Mouse (Mus musculus) heart, adult 18-20 months (tissue): ENCODE results near the gene Crygn. TPM values are rescaled to one million over a fixed set of nuclear protein-coding genes. Genes with fewer than 3 reads are reported as not detected.

ENCODE experiments used
- DNase-seq, 2 experiments: peaks; one replicate each; pipeline ENCODE4 v3.0.0; 2021 to 2022; ENCODE audit warnings: mixed read lengths in 1 of 2
- total RNA-seq, 2 experiments: library from RNA; stranded (reverse); gene quantifications; 2 replicates each; pipeline ENCODE4 v1.2.3; 2021

The Crygn gene
- total RNA-seq, 2 experiments from 2014 or later, result not detected

DNA sequence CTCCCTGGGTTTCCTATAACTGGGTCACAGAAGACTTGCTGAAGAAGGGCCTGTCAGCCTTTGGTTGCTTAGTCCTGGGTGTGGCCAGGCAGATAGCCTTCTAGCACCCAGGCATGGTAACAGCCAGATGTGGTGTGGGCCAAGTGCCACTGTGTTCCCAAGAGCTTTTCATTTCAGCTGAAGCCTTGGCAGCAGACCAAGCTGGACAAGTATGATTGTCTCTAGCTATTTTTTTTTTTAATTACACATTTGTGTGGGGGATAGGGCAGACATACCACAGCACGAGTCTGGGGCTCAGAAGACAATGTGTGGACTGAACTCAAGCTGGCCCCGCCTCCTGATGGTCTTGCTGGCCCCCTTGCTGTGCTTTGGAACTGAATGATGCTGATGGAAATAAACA is 47.8 kb downstream of the Crygn start:
- DNase-seq, result peak; percentile 66

DNA sequence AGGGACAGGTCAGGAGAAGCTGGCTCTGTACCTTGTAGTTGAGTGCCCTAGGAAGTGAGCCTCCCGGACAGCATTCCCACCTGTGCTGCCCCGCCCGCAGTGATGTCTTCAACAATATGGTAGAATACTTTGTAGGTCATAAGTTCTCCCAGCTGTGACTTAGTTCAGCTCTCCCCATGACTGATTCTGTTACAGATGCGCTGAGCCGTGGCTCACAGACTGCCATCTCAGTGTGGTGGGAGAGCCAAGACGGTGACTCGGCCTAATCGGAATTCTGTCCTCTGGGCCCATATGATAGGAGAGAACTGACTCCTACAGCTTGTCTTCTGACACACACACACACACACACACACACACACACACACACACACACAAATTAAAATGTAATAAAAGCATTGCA is 53.2 kb downstream of the Crygn start:
- no peak for DNase-seq

DNA sequence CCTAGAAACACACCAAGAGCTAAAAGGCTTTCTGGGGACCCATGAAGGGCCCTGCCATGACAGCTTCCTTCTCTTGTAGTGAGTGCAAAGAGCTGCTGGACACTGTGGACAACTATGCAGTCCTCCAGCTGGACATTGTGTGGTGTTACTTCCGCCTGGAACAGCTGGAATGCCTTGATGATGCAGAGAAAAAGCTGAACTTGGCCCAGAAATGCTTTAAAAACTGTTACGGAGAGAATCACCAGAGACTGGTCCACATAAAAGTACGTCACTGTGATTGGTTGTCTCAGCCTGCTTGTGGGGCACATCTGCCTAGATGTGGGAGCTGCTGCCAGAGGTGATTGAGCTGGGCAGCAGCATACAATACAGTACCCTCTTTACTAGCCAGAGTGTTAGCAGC is 56.5 kb downstream of the Crygn start:
- DNase-seq, result peak in 1 of 2 experiments; percentile 36

Other genes with a start within 250 kb of the Crygn start
- not detected for gene Gbx1, start 230.8 kb downstream of the Crygn start, total RNA-seq
- gene Asb10, start 217.0 kb downstream of the Crygn start, total RNA-seq, result 10 to 100 TPM; 83.7 to 90.6 TPM
- gene 4931409K22Rik, start 201.2 kb downstream of the Crygn start, total RNA-seq, result not detected
- gene Abcf2, start 180.5 kb downstream of the Crygn start, total RNA-seq, result 10 to 100 TPM; 53.5 to 54.9 TPM
- 1 to 10 TPM; 5.8 to 6.9 TPM for gene Chpf2, start 171.3 kb downstream of the Crygn start, total RNA-seq
- gene Smarcd3, start 133.6 kb downstream of the Crygn start, total RNA-seq, result 10 to 100 TPM; 56.5 to 59.8 TPM
- gene Nub1, start 72.5 kb downstream of the Crygn start, total RNA-seq, result 10 to 100 TPM; 35.4 to 41.2 TPM
- under 1 TPM; 0.39 to 0.52 TPM for gene Wdr86, start 27.3 kb downstream of the Crygn start, total RNA-seq
- gene Rheb, start 84.6 kb upstream of the Crygn start, total RNA-seq, result 10 to 100 TPM; 82.6 to 85.7 TPM